Mouse (Mus musculus) spleen, postnatal 10 days (tissue): ENCODE results near the gene Ank3.
A peak's percentile ranks its signal among the peaks of the same experiment; 100 is the strongest.

Source experiments
- DNase-seq, 2 experiments: peaks; one replicate each; pipeline ENCODE4 v3.0.0; 2021 to 2022; ENCODE audit warnings: low spot score in 2 of 2

Gene Ank3

GRCm38 (mm10) chr10:69405431-69405830 is 6.9 kb downstream of the Ank3 start:
- no peak for DNase-seq

- DNase-seq: no peak
Measured at GRCm38 (mm10) chr10:69414888-69415287, 16.3 kb downstream of the Ank3 start.

GRCm38 (mm10) chr10:69418716-69419115 is 20.1 kb downstream of the Ank3 start:
- no peak for DNase-seq

GRCm38 (mm10) chr10:69420306-69420705 is 21.7 kb downstream of the Ank3 start:
- no peak for DNase-seq

- no peak for DNase-seq
Measured at GRCm38 (mm10) chr10:69424051-69424450, 25.5 kb downstream of the Ank3 start.

GRCm38 (mm10) chr10:69430138-69430537 is 31.6 kb downstream of the Ank3 start:
- DNase-seq: no peak

GRCm38 (mm10) chr10:69431101-69431500 is 32.5 kb downstream of the Ank3 start:
- DNase-seq: no peak

GRCm38 (mm10) chr10:69435213-69435612 is 36.6 kb downstream of the Ank3 start:
- DNase-seq: no peak

GRCm38 (mm10) chr10:69439449-69439848 is 40.9 kb downstream of the Ank3 start:
- no peak for DNase-seq

GRCm38 (mm10) chr10:69444546-69444945 is 46.0 kb downstream of the Ank3 start:
- no peak for DNase-seq

- no peak for DNase-seq
Measured at GRCm38 (mm10) chr10:69445951-69446350, 47.4 kb downstream of the Ank3 start.

- DNase-seq: no peak
Measured at GRCm38 (mm10) chr10:69446566-69446965, 48.0 kb downstream of the Ank3 start.

- no peak for DNase-seq
Measured at GRCm38 (mm10) chr10:69447308-69447707, 48.7 kb downstream of the Ank3 start.

- DNase-seq: no peak
Measured at GRCm38 (mm10) chr10:69448174-69448573, 49.6 kb downstream of the Ank3 start.

GRCm38 (mm10) chr10:69451006-69451405 is 52.4 kb downstream of the Ank3 start:
- no peak for DNase-seq

- DNase-seq: peak; percentile 5 to 44
Measured at GRCm38 (mm10) chr10:69452180-69452977, 53.8 kb downstream of the Ank3 start.

GRCm38 (mm10) chr10:69453531-69453930 is 55.0 kb downstream of the Ank3 start:
- no peak for DNase-seq

GRCm38 (mm10) chr10:69454480-69454879 is 55.9 kb downstream of the Ank3 start:
- DNase-seq: no peak

GRCm38 (mm10) chr10:69464826-69465225 is 66.3 kb downstream of the Ank3 start:
- no peak for DNase-seq

GRCm38 (mm10) chr10:69465558-69466200 is 67.1 kb downstream of the Ank3 start:
- no peak for DNase-seq

GRCm38 (mm10) chr10:69466201-69466585 is 67.6 kb downstream of the Ank3 start:
- no peak for DNase-seq

GRCm38 (mm10) chr10:69466586-69466985 is 68.0 kb downstream of the Ank3 start:
- DNase-seq: no peak

- DNase-seq: no peak
Measured at GRCm38 (mm10) chr10:69467182-69467581, 68.6 kb downstream of the Ank3 start.
